Mouse (Mus musculus) heart, embryonic 15.5 days (tissue): ENCODE measurements around the gene Ifi203. TPM values are rescaled to one million over a fixed set of nuclear protein-coding genes. Genes with fewer than 3 reads are reported as not detected.
"Not testable (repeated sequence)": the region's sequence is repeated elsewhere in the genome, so short reads cannot be mapped to it uniquely, and the experiment has no call there.

ENCODE experiments used
- ATAC-seq: fragments of 200-750 bp; cut with Nextera tagmentation; replicated peaks from 2 replicates; pipeline ENCODE4 v1.8.0; 2017; ENCODE audit warnings: low read depth, moderate TSS enrichment; ENCODE audit not compliant: insufficient number of reproducible peaks, insufficient read depth, low FRiP score
- H3K27ac ChIP-seq: fragments of 300-500 bp; sonication (generic); 2 replicates; pipeline ENCODE4 v1.5.1; 2015; ENCODE audit warnings: mild to moderate bottlenecking, inconsistent platforms
- H3K27me3 ChIP-seq: fragments of 300-500 bp; sonication (generic); 2 replicates; pipeline ENCODE4 v1.6.1; 2015; ENCODE audit warnings: inconsistent platforms
- H3K36me3 ChIP-seq: fragments of 300-500 bp; sonication (generic); 2 replicates; pipeline ENCODE4 v1.6.1; 2015; ENCODE audit warnings: mild to moderate bottlenecking, inconsistent platforms
- H3K4me1 ChIP-seq: fragments of 300-500 bp; sonication (generic); replicated peaks from 2 replicates; pipeline ENCODE4 v1.6.1; 2015; ENCODE audit warnings: inconsistent platforms
- H3K4me2 ChIP-seq: fragments of 300-500 bp; sonication (generic); 2 replicates; pipeline ENCODE4 v1.6.1; 2015; ENCODE audit warnings: inconsistent platforms, mild to moderate bottlenecking, moderate library complexity
- H3K4me3 ChIP-seq: fragments of 300-500 bp; sonication (generic); 2 replicates; pipeline ENCODE4 v1.5.1; 2015; ENCODE audit warnings: mild to moderate bottlenecking, inconsistent platforms
- H3K9ac ChIP-seq: fragments of 300-500 bp; sonication (generic); 2 replicates; pipeline ENCODE4 v1.6.1; 2015; ENCODE audit warnings: mild to moderate bottlenecking, inconsistent platforms
- H3K9me3 ChIP-seq: fragments of 300-500 bp; sonication (generic); replicated peaks from 2 replicates; pipeline ENCODE4 v1.6.1; 2016; ENCODE audit warnings: inconsistent platforms
- WGBS: fragments of 180-500 bp; shearing (Covaris S2); methylation state at CpG from one replicate; pipeline ENCODE4 v1.1.7; 2015; ENCODE audit warnings: mixed read lengths; 5-methylcytosine and 5-hydroxymethylcytosine counted together
- polyA plus RNA-seq: library from polyadenylated mRNA; unstranded; fragments of >200 nt; fragmentation: Nextera tagmentation; extraction: Ambion mirVana; gene quantifications from 2 replicates; pipeline ENCODE4 v1.2.1, GENCODE M21; 2015

Gene Ifi203
- 1.6 and 2.3 TPM in 2 replicates for polyA plus RNA-seq

- not testable (repeated sequence) for H3K9me3 ChIP-seq, H3K4me2 ChIP-seq, H3K4me1 ChIP-seq, H3K27me3 ChIP-seq, H3K9ac ChIP-seq, ATAC-seq, H3K36me3 ChIP-seq, H3K4me3 ChIP-seq, H3K27ac ChIP-seq
- 65% methylated on average over 3 of the region's 3 CpGs for WGBS
Observed at GRCm38 (mm10) chr1:173941924-173942779, at the start of gene Ifi203, which contains the start of gene Mndal. Gene Ifi203 (minus strand): TSS chr1:173942672. Gene Mndal (minus strand): TSS chr1:173942491.

GRCm38 (mm10) chr1:173982694-173983305 is 40.3 kb upstream of the Ifi203 start, which contains the start of gene Ifi202b:
Gene Ifi202b (minus strand): TSS chr1:173982744.
- 77% methylated on average over 6 of the region's 6 CpGs for WGBS
- H3K4me1 ChIP-seq, ATAC-seq, H3K27me3 ChIP-seq, H3K4me3 ChIP-seq, H3K9me3 ChIP-seq, H3K27ac ChIP-seq, H3K4me2 ChIP-seq, H3K9ac ChIP-seq, H3K36me3 ChIP-seq: not testable (repeated sequence)

GRCm38 (mm10) chr1:173981038-173981437 is 38.6 kb upstream of the Ifi203 start:
- not testable (repeated sequence) for H3K27me3 ChIP-seq, H3K27ac ChIP-seq, H3K4me3 ChIP-seq, H3K9ac ChIP-seq, H3K4me2 ChIP-seq, H3K9me3 ChIP-seq, H3K4me1 ChIP-seq, H3K36me3 ChIP-seq
- 16% methylated on average over 3 of the region's 3 CpGs for whole genome bisulfite sequencing
- 0 out of 2 replicates have a peak, but pooled peaks have one; percentile 14 for ATAC-seq

GRCm38 (mm10) chr1:173977622-173978021 is 35.1 kb upstream of the Ifi203 start:
- peaks cover 3% of the 10 kb centered on the region; the same call in 1 of the 2 replicates for H3K4me1 ChIP-seq
- no peak overlapping the region for H3K4me3 ChIP-seq
- no peak overlapping the region for H3K4me2 ChIP-seq
- no peaks in the 10 kb centered on the region for H3K9me3 ChIP-seq
- no peak overlapping the region for H3K9ac ChIP-seq
- ATAC-seq: no peak
- H3K36me3 ChIP-seq: no peaks in the 10 kb centered on the region
- H3K27me3 ChIP-seq: no peaks in the 10 kb centered on the region
- H3K27ac ChIP-seq: no peak overlapping the region

GRCm38 (mm10) chr1:173973111-173973510 is 30.6 kb upstream of the Ifi203 start:
- H3K27ac ChIP-seq: no peak overlapping the region
- no peak overlapping the region for H3K4me3 ChIP-seq
- no peaks in the 10 kb centered on the region for H3K4me1 ChIP-seq
- no peak for ATAC-seq
- no peaks in the 10 kb centered on the region for H3K36me3 ChIP-seq
- no peak overlapping the region for H3K9ac ChIP-seq
- no peaks in the 10 kb centered on the region for H3K9me3 ChIP-seq
- H3K4me2 ChIP-seq: no peak overlapping the region
- no peaks in the 10 kb centered on the region for H3K27me3 ChIP-seq

- H3K9ac ChIP-seq, H3K9me3 ChIP-seq, H3K4me1 ChIP-seq, H3K36me3 ChIP-seq, H3K4me2 ChIP-seq, H3K27ac ChIP-seq, ATAC-seq, H3K27me3 ChIP-seq, H3K4me3 ChIP-seq: not testable (repeated sequence)
- 63% methylated on average over 1 of the region's 1 CpGs for WGBS
Observed at GRCm38 (mm10) chr1:173961491-173961890, 19.0 kb upstream of the Ifi203 start.

- H3K9ac ChIP-seq, H3K9me3 ChIP-seq, H3K36me3 ChIP-seq, H3K4me1 ChIP-seq, ATAC-seq, H3K4me3 ChIP-seq, H3K27me3 ChIP-seq, H3K4me2 ChIP-seq, H3K27ac ChIP-seq: not testable (repeated sequence)
- WGBS: 57% methylated on average over 3 of the region's 3 CpGs
Observed at GRCm38 (mm10) chr1:173959998-173960397, 17.5 kb upstream of the Ifi203 start.

GRCm38 (mm10) chr1:173955839-173956527 is 13.5 kb upstream of the Ifi203 start:
- not testable (repeated sequence) for ATAC-seq, H3K4me3 ChIP-seq, H3K4me1 ChIP-seq, H3K27me3 ChIP-seq, H3K27ac ChIP-seq, H3K4me2 ChIP-seq, H3K36me3 ChIP-seq, H3K9ac ChIP-seq, H3K9me3 ChIP-seq
- 58% methylated on average over 3 of the region's 3 CpGs for WGBS

- ATAC-seq: no peak
- no peaks in the 10 kb centered on the region for H3K36me3 ChIP-seq
- no peak overlapping the region for H3K27ac ChIP-seq
- 84% methylated on average over 2 of the region's 2 CpGs for WGBS
- H3K4me3 ChIP-seq: no peak overlapping the region
- H3K4me1 ChIP-seq: no peaks in the 10 kb centered on the region
- no peak overlapping the region for H3K9ac ChIP-seq
- no peaks in the 10 kb centered on the region for H3K27me3 ChIP-seq
- no peaks in the 10 kb centered on the region for H3K9me3 ChIP-seq
- no peak overlapping the region for H3K4me2 ChIP-seq
Observed at GRCm38 (mm10) chr1:173955071-173955796, 12.8 kb upstream of the Ifi203 start.

- H3K4me3 ChIP-seq: no peak overlapping the region
- WGBS: 74% methylated on average over 1 of the region's 1 CpGs
- no peak for ATAC-seq
Observed at GRCm38 (mm10) chr1:173953563-173953962, 11.1 kb upstream of the Ifi203 start.

GRCm38 (mm10) chr1:173949044-173949443 is 6.6 kb upstream of the Ifi203 start:
- H3K9me3 ChIP-seq, H3K9ac ChIP-seq, H3K36me3 ChIP-seq, H3K27me3 ChIP-seq, H3K4me3 ChIP-seq, H3K27ac ChIP-seq, H3K4me2 ChIP-seq, H3K4me1 ChIP-seq, ATAC-seq: not testable (repeated sequence)
- WGBS: 72% methylated on average over 2 of the region's 2 CpGs

More at GRCm38 (mm10) chr1:173953563-173953962, 11.1 kb upstream of the Ifi203 start:
- H3K9me3 ChIP-seq: no peaks in the 10 kb centered on the region
- H3K4me2 ChIP-seq: no peak overlapping the region
- no peak overlapping the region for H3K9ac ChIP-seq
- no peak overlapping the region for H3K27ac ChIP-seq
- H3K4me1 ChIP-seq: no peaks in the 10 kb centered on the region
- H3K27me3 ChIP-seq: no peaks in the 10 kb centered on the region
- no peaks in the 10 kb centered on the region for H3K36me3 ChIP-seq
